Mouse (Mus musculus): ENCODE measurements around the gene Nfkb1.

GRCm38 (mm10) chr3:135698466-135698975, 7.2 kb upstream of the Nfkb1 start:
- TF ChIP-seq CTCF (IDR thresholded peaks at IDR 0.05 in 2 of 3, conservative IDR thresholded peaks at IDR 0.05 in 1 of 3; ENCODE audit: control insufficient read depth in 1 of 3, insufficient read depth in 1 of 3, low read depth in 2 of 3, low read length in 3 of 3, poor library complexity in 1 of 3, severe bottlenecking in 1 of 3) (no peak), TAL1 (IDR thresholded peaks at IDR 0.05; ENCODE audit: low read length) (no peak), EP300 (IDR thresholded peaks at IDR 0.05; ENCODE audit: low read depth in 1 of 2, low read length in 2 of 2) (no peak), USF1 (IDR thresholded peaks at IDR 0.05; ENCODE audit: low read depth, low read length) (no peak)

Data from MEL (cell line).